Mouse (Mus musculus) C2C12 (cell line): ENCODE measurements around the gene Hdac6.

ENCODE experiments used
- CTCF ChIP-seq: IDR thresholded peaks from one replicate; pipeline ENCODE4 v1.5.1; 2011; ENCODE audit not compliant: control insufficient read depth, insufficient read depth, insufficient read length
- MAX ChIP-seq: IDR thresholded peaks from one replicate; pipeline ENCODE4 v1.6.1; 2011; ENCODE audit warnings: mild to moderate bottlenecking, control low read depth

DNA sequence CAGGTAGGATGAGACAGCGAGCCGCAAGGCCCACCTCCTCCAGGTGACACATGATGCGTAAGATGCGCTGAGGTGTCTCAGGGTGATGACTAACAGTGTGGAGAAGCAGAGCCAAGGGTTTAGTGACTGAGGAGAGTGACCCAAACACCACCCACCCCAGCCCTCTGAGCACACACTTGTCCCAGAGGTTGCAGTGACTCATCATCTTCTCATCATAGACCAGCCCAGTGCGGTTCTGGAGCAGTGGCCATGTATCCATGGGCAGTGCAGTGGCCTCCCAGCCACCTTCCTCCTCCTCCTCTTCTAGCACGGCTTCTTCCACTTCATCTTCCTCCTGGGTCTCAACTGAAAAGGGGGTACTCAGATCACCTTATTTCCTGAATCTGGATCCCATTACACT lies 10.0 kb downstream of the Hdac6 start:
- TF ChIP-seq CTCF (no peak), MAX (no peak)
